Mouse (Mus musculus): ENCODE results near the gene Cdk17. TPM values are rescaled to one million over a fixed set of nuclear protein-coding genes. Genes with fewer than 3 reads are reported as not detected.

Cdk17 gene
- total RNA-seq, 2 experiments from 2014 or later: 37.3 to 38.7 TPM

GRCm38 (mm10) chr10:93231490-93231889 is 70.8 kb downstream of the Cdk17 start:
- DNase-seq: no peak

- DNase-seq: no peak
Observed at GRCm38 (mm10) chr10:93231893-93232292, 71.2 kb downstream of the Cdk17 start.

- DNase-seq: no peak
Observed at GRCm38 (mm10) chr10:93233665-93234194, 73.1 kb downstream of the Cdk17 start.

GRCm38 (mm10) chr10:93234692-93235091 is 74.0 kb downstream of the Cdk17 start:
- DNase-seq: no peak

GRCm38 (mm10) chr10:93239201-93239806 is 78.6 kb downstream of the Cdk17 start:
- no peak for DNase-seq

- DNase-seq: no peak
Observed at GRCm38 (mm10) chr10:93242208-93242607, 81.5 kb downstream of the Cdk17 start.

GRCm38 (mm10) chr10:93242861-93243260 is 82.2 kb downstream of the Cdk17 start:
- no peak for DNase-seq

GRCm38 (mm10) chr10:93244209-93244705 is 83.6 kb downstream of the Cdk17 start:
- no peak for DNase-seq

GRCm38 (mm10) chr10:93246185-93246920 is 85.7 kb downstream of the Cdk17 start:
- no peak for DNase-seq

GRCm38 (mm10) chr10:93247422-93247821 is 86.7 kb downstream of the Cdk17 start:
- DNase-seq: no peak

GRCm38 (mm10) chr10:93247902-93248301 is 87.2 kb downstream of the Cdk17 start:
- no peak for DNase-seq

- DNase-seq: no peak
Observed at GRCm38 (mm10) chr10:93248416-93248815, 87.7 kb downstream of the Cdk17 start.

- DNase-seq: no peak
Observed at GRCm38 (mm10) chr10:93249901-93250300, 89.2 kb downstream of the Cdk17 start.

- no peak for DNase-seq
Observed at GRCm38 (mm10) chr10:93250436-93251317, 90.0 kb downstream of the Cdk17 start.

- DNase-seq: no peak
Observed at GRCm38 (mm10) chr10:93251426-93251825, 90.8 kb downstream of the Cdk17 start.

- no peak for DNase-seq
Observed at GRCm38 (mm10) chr10:93252661-93253060, 92.0 kb downstream of the Cdk17 start.

GRCm38 (mm10) chr10:93253156-93253555 is 92.5 kb downstream of the Cdk17 start:
- DNase-seq: no peak

- DNase-seq: no peak
Observed at GRCm38 (mm10) chr10:93255294-93255693, 94.6 kb downstream of the Cdk17 start.

GRCm38 (mm10) chr10:93259826-93260225 is 99.2 kb downstream of the Cdk17 start:
- DNase-seq: no peak

- peak; percentile 51 for DNase-seq
Observed at GRCm38 (mm10) chr10:93261132-93261980, 100.7 kb downstream of the Cdk17 start.

- no peak for DNase-seq
Observed at GRCm38 (mm10) chr10:93261981-93262499, 101.4 kb downstream of the Cdk17 start.
